10 mouse cellular contexts compared by ENCODE assay signal in the genomic region with DNA sequence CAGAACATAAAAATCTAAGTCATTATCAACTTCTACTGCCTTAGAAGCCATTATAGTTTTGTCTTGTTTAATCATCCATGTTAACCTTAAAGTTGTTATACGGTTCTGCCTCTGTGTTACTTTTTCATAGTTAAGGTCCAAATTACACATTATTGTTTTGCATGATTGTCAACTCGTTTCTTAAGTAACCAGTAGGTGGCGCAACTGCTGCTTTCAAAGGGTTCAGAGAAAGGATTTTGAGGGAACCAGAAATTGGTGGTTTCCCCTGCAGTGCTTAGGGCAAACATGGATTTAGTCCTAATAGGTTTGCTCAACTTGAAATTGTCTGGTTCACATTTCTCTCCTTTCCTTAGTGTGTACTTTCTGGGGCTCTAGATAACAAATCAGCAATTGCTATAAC.
A peak's percentile ranks its signal among the peaks of the same experiment; 100 is the strongest.
DNase-seq lines count a peak whose midpoint lies in the region; ATAC-seq and TF ChIP-seq lines count a peak whose summit lies in the region.
"Had no signal": no experiment of that assay in that cellular context is flagged by ENCODE, and none has a peak within 500 bp of the region (broad histone marks: within the 10 kb centered on the region; RNA-seq: fewer than 3 reads in every experiment).

No protein-coding gene starts in this region.

- TF ChIP-seq POLR2A in liver, adult 2 months (IDR thresholded peaks at IDR 0.05; ENCODE audit: extremely low read depth, insufficient read depth, low read length) = no peak

- no peak overlapping the region for H3K27ac ChIP-seq in forebrain, postnatal 0 days (ENCODE audit: low read depth, low read length)
- no peak overlapping the region for H3K27ac ChIP-seq in forebrain, embryonic 16.5 days (ENCODE audit: low read length)
- no peak overlapping the region for H3K27ac ChIP-seq in liver, adult 2 months (replicated peaks; ENCODE audit: insufficient read depth, low read depth, low read length)
- no peak overlapping the region for H3K27ac ChIP-seq in liver, embryonic 11.5 days (ENCODE audit: low read depth, low read length)

- DNase-seq in forebrain, postnatal 0 days = peak; percentile 30
- peak; percentile 12 for DNase-seq in liver, adult 2 months (ENCODE audit: extremely low read depth, low read depth, low spot score)
- no peak for DNase-seq in liver, embryonic 11.5 days (ENCODE audit: low spot score)
- DNase-seq in adipocyte (ENCODE audit: low spot score) = peak; percentile 11
- DNase-seq in urinary bladder, postnatal 14 days (ENCODE audit: low spot score) = no peak
- no peak for DNase-seq in ovary, adult 18-20 months (ENCODE audit: low spot score)

- H3K79me2 ChIP-seq in liver, adult 2 months (ENCODE audit: control insufficient read depth, insufficient read depth, low read length) = no peaks in the 10 kb centered on the region

- no peaks in the 10 kb centered on the region for H3K4me1 ChIP-seq in forebrain, postnatal 0 days (ENCODE audit: insufficient read depth)
- H3K4me1 ChIP-seq in forebrain, embryonic 16.5 days (replicated peaks; ENCODE audit: control insufficient read depth, insufficient read depth, low read length) = no peaks in the 10 kb centered on the region
- no peaks in the 10 kb centered on the region for H3K4me1 ChIP-seq in liver, adult 2 months (ENCODE audit: control insufficient read depth, insufficient read depth, low read length)
- no peaks in the 10 kb centered on the region for H3K4me1 ChIP-seq in liver, embryonic 11.5 days (replicated peaks; ENCODE audit: control insufficient read depth, insufficient read depth, low read length)
- H3K4me1 ChIP-seq: megakaryocyte, embryonic 14.5 days had no signal

- no peaks in the 10 kb centered on the region for H3K9me3 ChIP-seq in forebrain, postnatal 0 days (ENCODE audit: low read length)
- H3K9me3 ChIP-seq in forebrain, embryonic 16.5 days (ENCODE audit: control insufficient read depth, low read length) = no peaks in the 10 kb centered on the region
- no peaks in the 10 kb centered on the region for H3K9me3 ChIP-seq in liver, embryonic 11.5 days (ENCODE audit: control insufficient read depth, low read length)
- H3K9me3 ChIP-seq: G1E; megakaryocyte, embryonic 14.5 days had no signal

- no peak for ATAC-seq in forebrain, postnatal 0 days
- no peak for ATAC-seq in forebrain, embryonic 16.5 days
- no peak for ATAC-seq in liver, embryonic 11.5 days (replicated peaks; ENCODE audit: low FRiP score)
- peak; percentile 57; the same call in 1 of the 2 replicates for ATAC-seq in megakaryocyte progenitor cell, adult 5-6 weeks (replicated peaks; ENCODE audit: poor library complexity)

- WGBS in forebrain, postnatal 0 days = 29% methylated on average over 3 of the region's 3 CpGs
- WGBS in forebrain, embryonic 16.5 days = 25% methylated on average over 3 of the region's 3 CpGs
- WGBS in liver, adult 2 months = 26% methylated on average over 3 of the region's 3 CpGs
- 28% methylated on average over 3 of the region's 3 CpGs for WGBS in liver, embryonic 11.5 days

- H3K4me3 ChIP-seq in forebrain, postnatal 0 days (ENCODE audit: low read depth, low read length) = no peak overlapping the region
- no peak overlapping the region for H3K4me3 ChIP-seq in forebrain, embryonic 16.5 days (replicated peaks; ENCODE audit: low read length)
- H3K4me3 ChIP-seq in liver, adult 2 months (ENCODE audit: insufficient read depth, low read depth, low read length) = no peak overlapping the region
- no peak overlapping the region for H3K4me3 ChIP-seq in liver, embryonic 11.5 days (ENCODE audit: low read depth, low read length)
- H3K4me3 ChIP-seq: megakaryocyte, embryonic 14.5 days had no signal

- no peaks in the 10 kb centered on the region for H3K27me3 ChIP-seq in forebrain, postnatal 0 days (ENCODE audit: insufficient read depth, low read length)
- H3K27me3 ChIP-seq in forebrain, embryonic 16.5 days (replicated peaks; ENCODE audit: control insufficient read depth, insufficient read depth, low read length) = no peaks in the 10 kb centered on the region
- no peaks in the 10 kb centered on the region for H3K27me3 ChIP-seq in liver, adult 2 months (ENCODE audit: control insufficient read depth, insufficient read depth, low read length)
- 0 out of 2 replicates have a peak, but pooled peaks cover 1% of the 10 kb centered on the region for H3K27me3 ChIP-seq in liver, embryonic 11.5 days (replicated peaks; ENCODE audit: control insufficient read depth, insufficient read depth, low read length)
- H3K27me3 ChIP-seq: megakaryocyte, embryonic 14.5 days had no signal

- H3K36me3 ChIP-seq in forebrain, postnatal 0 days (ENCODE audit: insufficient read depth) = no peaks in the 10 kb centered on the region
- H3K36me3 ChIP-seq in forebrain, embryonic 16.5 days (ENCODE audit: control insufficient read depth, insufficient read depth) = no peaks in the 10 kb centered on the region
- H3K36me3 ChIP-seq in liver, adult 2 months (ENCODE audit: control insufficient read depth, insufficient read depth, low read length) = no peaks in the 10 kb centered on the region
- no peaks in the 10 kb centered on the region for H3K36me3 ChIP-seq in liver, embryonic 11.5 days (ENCODE audit: control insufficient read depth, insufficient read depth, low read length)
- H3K36me3 ChIP-seq: G1E had no signal

- H3K9ac ChIP-seq in forebrain, postnatal 0 days = no peak overlapping the region
- no peak overlapping the region for H3K9ac ChIP-seq in forebrain, embryonic 16.5 days (replicated peaks; ENCODE audit: low read depth, low read length)
- no peak overlapping the region for H3K9ac ChIP-seq in liver, adult 2 months (ENCODE audit: low read depth, low read length)
- no peak overlapping the region for H3K9ac ChIP-seq in liver, embryonic 11.5 days (ENCODE audit: low read depth, low read length)

- no peak overlapping the region for H3K4me2 ChIP-seq in forebrain, postnatal 0 days (ENCODE audit: low read depth)
- H3K4me2 ChIP-seq in forebrain, embryonic 16.5 days (ENCODE audit: low read length) = no peak overlapping the region
- no peak overlapping the region for H3K4me2 ChIP-seq in liver, embryonic 11.5 days

- peak; percentile 57 for TF ChIP-seq CTCF in forebrain, postnatal 0 days (IDR thresholded peaks at IDR 0.05; ENCODE audit: low read depth)
- TF ChIP-seq CTCF in liver, adult 2 months (IDR thresholded peaks at IDR 0.05; ENCODE audit: low read depth, low read length) = no peak

Comparison
In these comparisons a context has a peak if more than half of its experiments do, and no peak if none do; other contexts are left out.
1. DNase-seq: peak in forebrain, postnatal 0 days (single experiment), liver, adult 2 months (single experiment) and adipocyte (single experiment); none in liver, embryonic 11.5 days (single experiment), urinary bladder, postnatal 14 days (single experiment) and ovary, adult 18-20 months (single experiment).